Mouse (Mus musculus): ENCODE data around the gene Tatdn3. TPM values are rescaled to one million over a fixed set of nuclear protein-coding genes. Genes with fewer than 3 reads are reported as not detected.

The Tatdn3 gene
- total and polyA plus RNA-seq, 2 experiments = 9.4 to 16.3 TPM

DNA sequence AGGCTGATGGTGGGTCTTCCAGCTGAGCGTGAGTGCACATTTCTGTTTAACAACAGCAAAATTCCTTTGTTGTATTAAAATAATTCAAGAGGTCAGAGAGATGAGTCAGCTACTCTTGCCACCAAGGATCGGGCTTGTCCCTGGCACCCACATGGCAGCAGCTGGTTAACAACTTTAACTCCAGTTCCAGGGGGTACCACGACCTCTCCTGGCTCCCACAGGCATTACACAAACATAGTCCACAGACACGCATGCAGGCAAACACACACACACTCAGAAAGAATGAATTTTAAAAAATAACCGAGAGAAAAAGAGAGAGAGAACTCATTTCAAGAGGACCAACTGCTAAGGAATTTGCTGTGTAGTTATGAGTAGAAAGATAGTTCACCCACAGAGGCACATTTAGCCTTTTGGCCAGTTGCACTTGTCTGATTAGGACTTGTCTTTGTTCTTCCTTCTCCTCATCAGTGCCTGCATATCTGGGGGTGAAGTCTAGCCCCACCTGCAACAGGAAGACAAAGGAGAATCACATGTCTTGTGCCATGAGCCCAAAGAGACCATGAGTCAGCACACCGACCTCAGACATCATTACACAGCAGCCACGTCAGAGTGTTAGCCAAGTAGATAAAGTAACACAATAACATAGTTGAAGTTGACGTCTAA lies 7.7 kb downstream of the Tatdn3 start:
- peaks cover 5% of the 10 kb centered on the region; the same call in 1 of the 2 replicates for H3K36me3 ChIP-seq (ENCODE audit: control insufficient read depth, insufficient read depth, low read length)
- no peak for DNase-seq (ENCODE audit: extremely low read depth, low read depth, low spot score)
- WGBS = 79% methylated on average over 8 of the region's 8 CpGs
- H3K4me3 ChIP-seq (ENCODE audit: insufficient read depth, low read depth, low read length) = no peak overlapping the region
- no peaks in the 10 kb centered on the region for H3K79me2 ChIP-seq (ENCODE audit: control insufficient read depth, insufficient read depth, low read length)
- no peak overlapping the region for H3K27ac ChIP-seq (replicated peaks; ENCODE audit: insufficient read depth, low read depth, low read length)
- H3K27me3 ChIP-seq (ENCODE audit: control insufficient read depth, insufficient read depth, low read length) = no peaks in the 10 kb centered on the region
- no peak for TF ChIP-seq CTCF (IDR thresholded peaks at IDR 0.05; ENCODE audit: low read depth, low read length)
- TF ChIP-seq POLR2A (IDR thresholded peaks at IDR 0.05; ENCODE audit: extremely low read depth, insufficient read depth, low read length) = no peak
- H3K9ac ChIP-seq (ENCODE audit: low read depth, low read length) = no peak overlapping the region
- no peaks in the 10 kb centered on the region for H3K4me1 ChIP-seq (ENCODE audit: control insufficient read depth, insufficient read depth, low read length)

DNA sequence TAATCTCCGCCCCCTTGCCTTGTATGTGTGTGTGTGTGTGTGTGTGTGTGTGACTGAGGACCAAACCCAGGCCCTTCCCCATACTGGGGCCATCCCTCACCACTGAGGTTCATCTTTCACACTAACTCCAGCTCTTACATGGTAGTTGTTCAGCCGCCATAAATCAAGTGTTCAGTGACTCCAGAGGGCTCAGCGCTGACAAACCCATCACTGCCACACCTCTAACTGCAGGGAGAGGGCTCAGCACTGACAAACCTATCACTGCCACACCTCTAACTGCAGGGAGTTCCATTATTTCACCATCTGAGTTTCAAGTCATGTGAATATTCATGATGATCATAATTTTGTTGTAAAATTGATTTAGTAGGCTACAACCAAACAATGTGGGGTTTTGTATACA lies 9.2 kb downstream of the Tatdn3 start:
- no peaks in the 10 kb centered on the region for H3K27me3 ChIP-seq (ENCODE audit: control insufficient read depth, insufficient read depth, low read length)
- H3K4me3 ChIP-seq (ENCODE audit: insufficient read depth, low read depth, low read length) = no peak overlapping the region
- H3K9ac ChIP-seq (ENCODE audit: low read depth, low read length) = no peak overlapping the region
- 94% methylated on average over 3 of the region's 3 CpGs for WGBS
- peaks cover 5% of the 10 kb centered on the region; the same call in 1 of the 2 replicates for H3K36me3 ChIP-seq (ENCODE audit: control insufficient read depth, insufficient read depth, low read length)
- no peak for TF ChIP-seq CTCF (IDR thresholded peaks at IDR 0.05; ENCODE audit: low read depth, low read length)
- TF ChIP-seq POLR2A (IDR thresholded peaks at IDR 0.05; ENCODE audit: extremely low read depth, insufficient read depth, low read length) = no peak
- no peaks in the 10 kb centered on the region for H3K79me2 ChIP-seq (ENCODE audit: control insufficient read depth, insufficient read depth, low read length)
- H3K4me1 ChIP-seq (ENCODE audit: control insufficient read depth, insufficient read depth, low read length) = no peaks in the 10 kb centered on the region
- no peak for DNase-seq (ENCODE audit: extremely low read depth, low read depth, low spot score)
- no peak overlapping the region for H3K27ac ChIP-seq (replicated peaks; ENCODE audit: insufficient read depth, low read depth, low read length)

DNA sequence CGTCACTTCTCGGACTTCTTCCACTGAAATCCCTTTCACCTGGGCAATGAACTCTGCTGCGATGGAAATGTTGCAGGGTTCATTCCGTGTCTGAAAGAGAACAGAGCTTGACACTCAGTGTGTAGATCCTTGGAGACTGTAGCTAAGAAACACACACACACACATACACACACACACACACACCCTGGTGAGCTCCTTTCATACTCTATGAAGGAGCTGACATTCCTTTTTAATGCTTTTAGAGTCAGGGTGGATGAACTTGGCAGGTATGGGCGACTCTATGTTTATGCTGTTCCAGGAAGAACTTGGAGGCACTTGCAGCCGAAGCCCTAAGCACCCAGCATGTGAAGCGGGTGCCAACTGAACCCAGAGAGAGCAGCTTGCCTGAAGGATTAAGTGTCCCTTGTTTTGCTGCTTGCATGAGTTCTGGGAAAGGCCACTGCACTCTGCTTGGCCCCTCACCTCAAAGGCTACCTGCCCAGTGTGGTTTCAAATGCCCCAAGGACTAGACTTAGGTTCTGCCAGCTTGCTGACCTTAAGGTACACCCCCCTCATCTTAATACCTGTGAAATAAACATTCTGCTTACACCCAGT lies 16.4 kb downstream of the Tatdn3 start:
- H3K79me2 ChIP-seq (ENCODE audit: control insufficient read depth, insufficient read depth, low read length) = no peaks in the 10 kb centered on the region
- H3K27me3 ChIP-seq (ENCODE audit: control insufficient read depth, insufficient read depth, low read length) = no peaks in the 10 kb centered on the region
- no peak overlapping the region for H3K4me3 ChIP-seq (ENCODE audit: insufficient read depth, low read depth, low read length)
- no peak for DNase-seq (ENCODE audit: extremely low read depth, low read depth, low spot score)
- H3K4me1 ChIP-seq (ENCODE audit: control insufficient read depth, insufficient read depth, low read length) = no peaks in the 10 kb centered on the region
- H3K36me3 ChIP-seq (ENCODE audit: control insufficient read depth, insufficient read depth, low read length) = peaks cover 2% of the 10 kb centered on the region; the same call in 1 of the 2 replicates
- H3K27ac ChIP-seq (replicated peaks; ENCODE audit: insufficient read depth, low read depth, low read length) = no peak overlapping the region
- WGBS = 90% methylated on average over 7 of the region's 7 CpGs
- TF ChIP-seq CTCF (IDR thresholded peaks at IDR 0.05; ENCODE audit: low read depth, low read length) = no peak
- TF ChIP-seq POLR2A (IDR thresholded peaks at IDR 0.05; ENCODE audit: extremely low read depth, insufficient read depth, low read length) = no peak
- H3K9ac ChIP-seq (ENCODE audit: low read depth, low read length) = no peak overlapping the region

DNA sequence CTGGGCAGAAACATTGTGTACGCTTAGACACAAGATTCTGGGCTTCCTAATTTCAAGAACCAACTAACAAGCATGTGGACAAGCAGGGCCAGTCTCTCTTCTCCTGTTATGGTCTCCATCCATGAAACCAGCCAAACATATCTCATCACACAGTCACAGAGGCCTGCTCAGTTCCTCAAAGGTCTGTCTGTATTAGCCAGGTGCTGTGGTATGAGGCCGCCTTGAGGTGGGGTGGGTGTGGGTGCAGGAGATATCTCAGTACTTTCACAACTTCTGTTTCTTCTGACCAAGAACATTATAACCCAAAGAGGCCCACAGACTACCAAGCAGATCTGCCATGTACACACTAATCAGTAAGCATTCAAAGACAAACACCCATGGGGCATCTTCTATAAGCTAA lies 17.5 kb downstream of the Tatdn3 start:
- no peak for DNase-seq (ENCODE audit: extremely low read depth, low read depth, low spot score)
- H3K9ac ChIP-seq (ENCODE audit: low read depth, low read length) = no peak overlapping the region
- no peaks in the 10 kb centered on the region for H3K79me2 ChIP-seq (ENCODE audit: control insufficient read depth, insufficient read depth, low read length)
- no peaks in the 10 kb centered on the region for H3K4me1 ChIP-seq (ENCODE audit: control insufficient read depth, insufficient read depth, low read length)
- 98% methylated on average over 2 of the region's 2 CpGs for WGBS
- TF ChIP-seq CTCF (IDR thresholded peaks at IDR 0.05; ENCODE audit: low read depth, low read length) (no peak), POLR2A (IDR thresholded peaks at IDR 0.05; ENCODE audit: extremely low read depth, insufficient read depth, low read length) (no peak)
- H3K36me3 ChIP-seq (ENCODE audit: control insufficient read depth, insufficient read depth, low read length) = peaks cover 2% of the 10 kb centered on the region; the same call in 1 of the 2 replicates
- H3K4me3 ChIP-seq (ENCODE audit: insufficient read depth, low read depth, low read length) = no peak overlapping the region
- no peaks in the 10 kb centered on the region for H3K27me3 ChIP-seq (ENCODE audit: control insufficient read depth, insufficient read depth, low read length)
- H3K27ac ChIP-seq (replicated peaks; ENCODE audit: insufficient read depth, low read depth, low read length) = no peak overlapping the region

DNA sequence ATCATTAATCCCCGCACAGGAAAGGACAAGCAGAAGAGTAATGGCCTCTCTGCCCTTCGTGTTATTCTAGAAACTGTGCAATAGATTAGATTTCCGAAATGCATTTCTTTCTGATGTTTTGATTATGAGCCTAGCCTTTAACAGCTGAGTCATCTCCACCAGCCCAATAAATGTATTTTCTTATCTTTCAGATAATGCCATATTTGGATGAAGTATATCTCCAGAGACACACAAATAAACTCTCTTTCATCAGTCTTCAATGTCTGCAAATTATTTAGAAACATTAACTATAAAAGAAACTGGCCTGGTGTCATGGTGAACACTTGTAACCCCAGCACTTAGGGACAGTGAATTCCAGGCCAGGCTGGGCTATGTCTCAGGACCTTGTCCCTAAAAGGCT lies 20.0 kb downstream of the Tatdn3 start:
- 72% methylated on average over 3 of the region's 3 CpGs for WGBS
- no peaks in the 10 kb centered on the region for H3K79me2 ChIP-seq (ENCODE audit: control insufficient read depth, insufficient read depth, low read length)
- no peak for TF ChIP-seq POLR2A (IDR thresholded peaks at IDR 0.05; ENCODE audit: extremely low read depth, insufficient read depth, low read length)
- no peak for TF ChIP-seq CTCF (IDR thresholded peaks at IDR 0.05; ENCODE audit: low read depth, low read length)
- H3K27me3 ChIP-seq (ENCODE audit: control insufficient read depth, insufficient read depth, low read length) = no peaks in the 10 kb centered on the region
- no peak overlapping the region for H3K9ac ChIP-seq (ENCODE audit: low read depth, low read length)
- no peak overlapping the region for H3K4me3 ChIP-seq (ENCODE audit: insufficient read depth, low read depth, low read length)
- H3K4me1 ChIP-seq (ENCODE audit: control insufficient read depth, insufficient read depth, low read length) = no peaks in the 10 kb centered on the region
- H3K36me3 ChIP-seq (ENCODE audit: control insufficient read depth, insufficient read depth, low read length) = no peaks in the 10 kb centered on the region
- H3K27ac ChIP-seq (replicated peaks; ENCODE audit: insufficient read depth, low read depth, low read length) = no peak overlapping the region
- DNase-seq (ENCODE audit: extremely low read depth, low read depth, low spot score) = no peak

DNA sequence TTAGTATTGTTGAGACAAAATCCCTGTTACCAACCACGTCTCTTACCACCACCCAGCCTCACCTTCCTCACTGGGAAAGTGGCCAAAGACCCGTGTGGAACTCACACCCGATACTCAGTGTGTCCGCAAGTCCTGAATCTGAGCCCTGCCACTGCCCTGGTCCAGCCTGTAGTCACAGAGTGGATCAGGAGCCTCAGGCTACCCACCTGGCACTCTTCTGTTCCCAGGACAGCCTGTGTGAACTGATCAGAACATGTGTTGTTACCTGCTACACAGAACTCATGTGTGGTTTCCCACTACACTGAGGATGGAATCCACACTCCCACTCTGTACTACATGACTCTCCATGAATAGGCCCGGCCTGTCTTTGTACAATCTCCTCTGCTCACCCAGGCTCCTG lies 20.6 kb downstream of the Tatdn3 start:
- no peaks in the 10 kb centered on the region for H3K79me2 ChIP-seq (ENCODE audit: control insufficient read depth, insufficient read depth, low read length)
- no peaks in the 10 kb centered on the region for H3K36me3 ChIP-seq (ENCODE audit: control insufficient read depth, insufficient read depth, low read length)
- H3K27me3 ChIP-seq (ENCODE audit: control insufficient read depth, insufficient read depth, low read length) = no peaks in the 10 kb centered on the region
- 81% methylated on average over 5 of the region's 5 CpGs for whole genome bisulfite sequencing
- H3K4me1 ChIP-seq (ENCODE audit: control insufficient read depth, insufficient read depth, low read length) = no peaks in the 10 kb centered on the region
- no peak overlapping the region for H3K27ac ChIP-seq (replicated peaks; ENCODE audit: insufficient read depth, low read depth, low read length)
- H3K4me3 ChIP-seq (ENCODE audit: insufficient read depth, low read depth, low read length) = no peak overlapping the region
- DNase-seq (ENCODE audit: extremely low read depth, low read depth, low spot score) = no peak
- H3K9ac ChIP-seq (ENCODE audit: low read depth, low read length) = no peak overlapping the region
- TF ChIP-seq CTCF (IDR thresholded peaks at IDR 0.05; ENCODE audit: low read depth, low read length) = no peak
- no peak for TF ChIP-seq POLR2A (IDR thresholded peaks at IDR 0.05; ENCODE audit: extremely low read depth, insufficient read depth, low read length)

Data from liver, adult 2 months (tissue).